Mouse (Mus musculus): Measurements from ENCODE around the gene Glb1l. TPM values are rescaled to one million over a fixed set of nuclear protein-coding genes. Genes with fewer than 3 reads are reported as not detected.

Gene Glb1l
- polyA plus RNA-seq, 1 experiment from 2014 or later: 6.8 TPM

GRCm38 (mm10) chr1:75201236-75201635 lies 9.4 kb downstream of the Glb1l start:
- no peak overlapping the region for H3K27ac ChIP-seq (ENCODE audit: low read depth, low read length)
- H3K9ac ChIP-seq (ENCODE audit: low read depth, low read length): no peak overlapping the region
- no peaks in the 10 kb centered on the region for H3K9me3 ChIP-seq (replicated peaks; ENCODE audit: control insufficient read depth, low read length)
- no peaks in the 10 kb centered on the region for H3K27me3 ChIP-seq (ENCODE audit: control insufficient read depth, insufficient read depth, low read length)
- ATAC-seq (replicated peaks; ENCODE audit: insufficient number of reproducible peaks, low FRiP score, low TSS enrichment): no peak
- 84% methylated on average over 1 of the region's 1 CpGs for WGBS (ENCODE audit: insufficient replicate concordance)
- no peak overlapping the region for H3K4me3 ChIP-seq (ENCODE audit: low read depth, low read length)
- no peaks in the 10 kb centered on the region for H3K4me1 ChIP-seq (ENCODE audit: control insufficient read depth, insufficient read depth, low read length)
- H3K4me2 ChIP-seq: no peak overlapping the region
- peaks cover 26% of the 10 kb centered on the region for H3K36me3 ChIP-seq (ENCODE audit: control insufficient read depth, insufficient read depth, low read length)

GRCm38 (mm10) chr1:75192452-75192851 lies 18.2 kb downstream of the Glb1l start:
- no peak for ATAC-seq (replicated peaks; ENCODE audit: insufficient number of reproducible peaks, low FRiP score, low TSS enrichment)
- H3K4me1 ChIP-seq (ENCODE audit: control insufficient read depth, insufficient read depth, low read length): peaks cover 12% of the 10 kb centered on the region
- peak overlapping the region; percentile 69 for H3K4me2 ChIP-seq
- H3K36me3 ChIP-seq (ENCODE audit: control insufficient read depth, insufficient read depth, low read length): peaks cover 15% of the 10 kb centered on the region
- no peaks in the 10 kb centered on the region for H3K9me3 ChIP-seq (replicated peaks; ENCODE audit: control insufficient read depth, low read length)
- 1% methylated on average over 19 of the region's 19 CpGs for WGBS (ENCODE audit: insufficient replicate concordance)
- H3K27ac ChIP-seq (ENCODE audit: low read depth, low read length): peak overlapping the region; percentile 90
- peak overlapping the region; percentile 69 for H3K4me3 ChIP-seq (ENCODE audit: low read depth, low read length)
- peak overlapping the region; percentile 74 for H3K9ac ChIP-seq (ENCODE audit: low read depth, low read length)
- H3K27me3 ChIP-seq (ENCODE audit: control insufficient read depth, insufficient read depth, low read length): no peaks in the 10 kb centered on the region

GRCm38 (mm10) chr1:75191622-75192402 lies 18.8 kb downstream of the Glb1l start, which contains the start of the genes Ankzf1 and Atg9a:
Gene Ankzf1, plus strand, starts transcription at chr1:75192151.
Gene Atg9a, minus strand, starts transcription at chr1:75192196.
- Histone ChIP-seq H3K27ac (ENCODE audit: low read depth, low read length) (peak within 1 kb of the TSS; percentile 90), H3K9me3 (replicated peaks; ENCODE audit: control insufficient read depth, low read length) (no peaks in the 10 kb centered on the region), H3K4me1 (ENCODE audit: control insufficient read depth, insufficient read depth, low read length) (peaks cover 12% of the 10 kb centered on the region), H3K36me3 (ENCODE audit: control insufficient read depth, insufficient read depth, low read length) (peaks cover 10% of the 10 kb centered on the region), H3K27me3 (ENCODE audit: control insufficient read depth, insufficient read depth, low read length) (no peaks in the 10 kb centered on the region), H3K4me3 (ENCODE audit: low read depth, low read length) (peak within 1 kb of the TSS; percentile 69), H3K9ac (ENCODE audit: low read depth, low read length) (peak within 1 kb of the TSS; percentile 86), H3K4me2 (peak within 1 kb of the TSS; percentile 86)
- ATAC-seq (replicated peaks; ENCODE audit: insufficient number of reproducible peaks, low FRiP score, low TSS enrichment): peak; percentile 98
- under 1% methylated on average over 56 of the region's 56 CpGs for WGBS (ENCODE audit: insufficient replicate concordance)

GRCm38 (mm10) chr1:75191258-75191621 lies 19.4 kb downstream of the Glb1l start:
- Histone ChIP-seq H3K9ac (ENCODE audit: low read depth, low read length) (peak overlapping the region; percentile 86), H3K4me1 (ENCODE audit: control insufficient read depth, insufficient read depth, low read length) (peaks cover 12% of the 10 kb centered on the region), H3K36me3 (ENCODE audit: control insufficient read depth, insufficient read depth, low read length) (peaks cover 10% of the 10 kb centered on the region), H3K9me3 (replicated peaks; ENCODE audit: control insufficient read depth, low read length) (no peaks in the 10 kb centered on the region), H3K27me3 (ENCODE audit: control insufficient read depth, insufficient read depth, low read length) (no peaks in the 10 kb centered on the region), H3K27ac (ENCODE audit: low read depth, low read length) (peak overlapping the region; percentile 90), H3K4me2 (peak overlapping the region; percentile 86), H3K4me3 (ENCODE audit: low read depth, low read length) (peak overlapping the region; percentile 69)
- peak; percentile 7 for ATAC-seq (replicated peaks; ENCODE audit: insufficient number of reproducible peaks, low FRiP score, low TSS enrichment)
- WGBS (ENCODE audit: insufficient replicate concordance): 43% methylated on average over 5 of the region's 5 CpGs

- H3K27me3 ChIP-seq (ENCODE audit: control insufficient read depth, insufficient read depth, low read length): no peaks in the 10 kb centered on the region
- H3K9ac ChIP-seq (ENCODE audit: low read depth, low read length): peak overlapping the region; percentile 86; the same call in 1 of the 2 replicates
- H3K4me1 ChIP-seq (ENCODE audit: control insufficient read depth, insufficient read depth, low read length): peaks cover 12% of the 10 kb centered on the region
- no peaks in the 10 kb centered on the region for H3K9me3 ChIP-seq (replicated peaks; ENCODE audit: control insufficient read depth, low read length)
- peaks cover 13% of the 10 kb centered on the region for H3K36me3 ChIP-seq (ENCODE audit: control insufficient read depth, insufficient read depth, low read length)
- H3K4me2 ChIP-seq: peak overlapping the region; percentile 86
- no peak for ATAC-seq (replicated peaks; ENCODE audit: insufficient number of reproducible peaks, low FRiP score, low TSS enrichment)
- no peak overlapping the region for H3K27ac ChIP-seq (ENCODE audit: low read depth, low read length)
- H3K4me3 ChIP-seq (ENCODE audit: low read depth, low read length): peak overlapping the region; percentile 69; the same call in 1 of the 2 replicates
- 41% methylated on average over 2 of the region's 2 CpGs for WGBS (ENCODE audit: insufficient replicate concordance)
Measured at GRCm38 (mm10) chr1:75190577-75190976, 20.0 kb downstream of the Glb1l start.

GRCm38 (mm10) chr1:75187914-75188483 lies 22.6 kb downstream of the Glb1l start:
- no peak overlapping the region for H3K4me3 ChIP-seq (ENCODE audit: low read depth, low read length)
- H3K9me3 ChIP-seq (replicated peaks; ENCODE audit: control insufficient read depth, low read length): no peaks in the 10 kb centered on the region
- peaks cover 22% of the 10 kb centered on the region for H3K36me3 ChIP-seq (ENCODE audit: control insufficient read depth, insufficient read depth, low read length)
- H3K4me1 ChIP-seq (ENCODE audit: control insufficient read depth, insufficient read depth, low read length): peaks cover 7% of the 10 kb centered on the region; the same call in 1 of the 2 replicates
- no peaks in the 10 kb centered on the region for H3K27me3 ChIP-seq (ENCODE audit: control insufficient read depth, insufficient read depth, low read length)
- no peak overlapping the region for H3K27ac ChIP-seq (ENCODE audit: low read depth, low read length)
- H3K4me2 ChIP-seq: no peak overlapping the region
- 66% methylated on average over 2 of the region's 2 CpGs for WGBS (ENCODE audit: insufficient replicate concordance)
- no peak overlapping the region for H3K9ac ChIP-seq (ENCODE audit: low read depth, low read length)
- ATAC-seq (replicated peaks; ENCODE audit: insufficient number of reproducible peaks, low FRiP score, low TSS enrichment): no peak

- H3K27me3 ChIP-seq (ENCODE audit: control insufficient read depth, insufficient read depth, low read length): no peaks in the 10 kb centered on the region
- no peak overlapping the region for H3K4me2 ChIP-seq
- no peak overlapping the region for H3K27ac ChIP-seq (ENCODE audit: low read depth, low read length)
- no peak overlapping the region for H3K4me3 ChIP-seq (ENCODE audit: low read depth, low read length)
- no peak for ATAC-seq (replicated peaks; ENCODE audit: insufficient number of reproducible peaks, low FRiP score, low TSS enrichment)
- H3K4me1 ChIP-seq (ENCODE audit: control insufficient read depth, insufficient read depth, low read length): peaks cover 6% of the 10 kb centered on the region; the same call in 1 of the 2 replicates
- H3K9me3 ChIP-seq (replicated peaks; ENCODE audit: control insufficient read depth, low read length): no peaks in the 10 kb centered on the region
- peaks cover 30% of the 10 kb centered on the region for H3K36me3 ChIP-seq (ENCODE audit: control insufficient read depth, insufficient read depth, low read length)
- no peak overlapping the region for H3K9ac ChIP-seq (ENCODE audit: low read depth, low read length)
Measured at GRCm38 (mm10) chr1:75187126-75187525, 23.5 kb downstream of the Glb1l start.

GRCm38 (mm10) chr1:75185495-75185894 lies 25.1 kb downstream of the Glb1l start:
- Histone ChIP-seq H3K4me2 (no peak overlapping the region), H3K4me3 (ENCODE audit: low read depth, low read length) (no peak overlapping the region), H3K27ac (ENCODE audit: low read depth, low read length) (no peak overlapping the region), H3K36me3 (ENCODE audit: control insufficient read depth, insufficient read depth, low read length) (peaks cover 30% of the 10 kb centered on the region), H3K4me1 (ENCODE audit: control insufficient read depth, insufficient read depth, low read length) (peaks cover 5% of the 10 kb centered on the region; the same call in 1 of the 2 replicates), H3K9me3 (replicated peaks; ENCODE audit: control insufficient read depth, low read length) (no peaks in the 10 kb centered on the region), H3K27me3 (ENCODE audit: control insufficient read depth, insufficient read depth, low read length) (no peaks in the 10 kb centered on the region), H3K9ac (ENCODE audit: low read depth, low read length) (no peak overlapping the region)
- 90% methylated on average over 11 of the region's 11 CpGs for WGBS (ENCODE audit: insufficient replicate concordance)
- no peak for ATAC-seq (replicated peaks; ENCODE audit: insufficient number of reproducible peaks, low FRiP score, low TSS enrichment)
